Mouse (Mus musculus) stomach, embryonic 15.5 days (tissue): ENCODE data around the gene Cacnb4. TPM values are rescaled to one million over a fixed set of nuclear protein-coding genes. Genes with fewer than 3 reads are reported as not detected.

Source experiments
- ATAC-seq: fragments of 200-750 bp; cut with Nextera tagmentation; 2 replicates; pipeline ENCODE4 v1.8.0; 2017; ENCODE audit warnings: low read depth, moderate number of reproducible peaks, moderate TSS enrichment; ENCODE audit not compliant: insufficient read depth, low FRiP score
- H3K27ac ChIP-seq: fragments of 300-500 bp; sonication (generic); 2 replicates; pipeline ENCODE4 v1.5.1; 2015; ENCODE audit warnings: mild to moderate bottlenecking, inconsistent platforms
- H3K27me3 ChIP-seq: fragments of 300-500 bp; sonication (generic); replicated peaks from 2 replicates; pipeline ENCODE4 v1.6.1; 2015; ENCODE audit warnings: inconsistent platforms
- H3K36me3 ChIP-seq: fragments of 300-500 bp; sonication (generic); 2 replicates; pipeline ENCODE4 v1.6.1; 2015; ENCODE audit warnings: inconsistent platforms
- H3K4me1 ChIP-seq: fragments of 300-500 bp; sonication (generic); 2 replicates; pipeline ENCODE4 v1.6.1; 2015; ENCODE audit warnings: inconsistent platforms
- H3K4me2 ChIP-seq: fragments of 300-500 bp; sonication (generic); 2 replicates; pipeline ENCODE4 v1.6.1; 2015; ENCODE audit warnings: mild to moderate bottlenecking, inconsistent platforms
- H3K4me3 ChIP-seq: fragments of 300-500 bp; sonication (generic); replicated peaks from 2 replicates; pipeline ENCODE4 v1.5.1; 2015; ENCODE audit warnings: inconsistent platforms
- H3K9ac ChIP-seq: fragments of 300-500 bp; sonication (generic); 2 replicates; pipeline ENCODE4 v1.6.1; 2015; ENCODE audit warnings: inconsistent platforms
- H3K9me3 ChIP-seq: fragments of 300-500 bp; sonication (generic); 2 replicates; pipeline ENCODE4 v1.6.1; 2016; ENCODE audit warnings: inconsistent platforms
- WGBS: fragments of 180-500 bp; shearing (Covaris S2); methylation state at CpG from one replicate; pipeline ENCODE4 v1.1.7; 2015; 5-methylcytosine and 5-hydroxymethylcytosine counted together
- polyA plus RNA-seq: library from polyadenylated mRNA; unstranded; fragments of >200 nt; fragmentation: Nextera tagmentation; extraction: Ambion mirVana; gene quantifications from 2 replicates; pipeline ENCODE4 v1.2.1, GENCODE M21; 2015

Cacnb4 gene
- polyA plus RNA-seq, 1 experiment from 2014 or later = 1.7 TPM

- Histone ChIP-seq H3K36me3 (no peaks in the 10 kb centered on the region), H3K27ac (no peak overlapping the region), H3K9ac (no peak overlapping the region), H3K9me3 (no peaks in the 10 kb centered on the region), H3K4me1 (no peaks in the 10 kb centered on the region; the same call in 1 of the 2 replicates), H3K4me2 (no peak overlapping the region), H3K27me3 (no peaks in the 10 kb centered on the region), H3K4me3 (no peak overlapping the region)
- no peak for ATAC-seq
- WGBS = 86% methylated on average over 4 of the region's 4 CpGs
These were observed 98.9 kb downstream of the Cacnb4 start for GRCm38 (mm10) chr2:52577700-52578099.

GRCm38 (mm10) chr2:52576546-52576945 is 100.1 kb downstream of the Cacnb4 start:
- no peaks in the 10 kb centered on the region; the same call in 1 of the 2 replicates for H3K4me1 ChIP-seq
- no peak overlapping the region for H3K27ac ChIP-seq
- no peak for ATAC-seq
- WGBS = 91% methylated on average over 2 of the region's 2 CpGs
- H3K36me3 ChIP-seq = no peaks in the 10 kb centered on the region
- H3K27me3 ChIP-seq = no peaks in the 10 kb centered on the region
- no peak overlapping the region for H3K4me3 ChIP-seq
- no peak overlapping the region for H3K9ac ChIP-seq
- H3K9me3 ChIP-seq = no peaks in the 10 kb centered on the region
- no peak overlapping the region for H3K4me2 ChIP-seq

DNA sequence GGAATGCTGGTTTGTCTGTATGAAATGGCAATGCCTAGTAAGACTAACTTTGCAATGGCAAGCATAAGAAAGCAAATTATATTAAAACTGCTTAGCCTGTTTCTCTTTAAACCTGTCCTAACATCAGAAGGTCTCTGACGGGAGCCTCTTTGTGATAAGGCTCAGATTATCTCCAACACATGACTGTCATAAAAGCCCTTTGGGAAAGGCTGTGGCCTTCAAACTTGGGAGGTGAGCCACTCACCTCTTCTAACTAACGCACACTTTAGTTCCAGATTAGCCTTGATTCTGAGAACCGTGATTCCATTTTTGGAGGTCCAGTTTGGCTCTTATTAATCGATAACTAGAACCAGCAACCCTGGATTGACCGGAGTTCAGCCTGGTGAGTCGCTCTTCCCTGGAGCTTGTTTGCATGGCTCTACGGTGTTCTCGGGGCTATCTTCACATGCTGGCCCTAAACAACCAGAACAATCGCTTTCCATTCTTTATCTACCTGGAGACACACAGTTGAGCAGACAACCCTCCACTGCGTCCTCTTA is 100.9 kb downstream of the Cacnb4 start:
- no peak for ATAC-seq
- H3K4me1 ChIP-seq = no peaks in the 10 kb centered on the region; the same call in 1 of the 2 replicates
- no peak overlapping the region for H3K9ac ChIP-seq
- WGBS = 77% methylated on average over 10 of the region's 10 CpGs
- no peaks in the 10 kb centered on the region for H3K36me3 ChIP-seq
- H3K4me2 ChIP-seq = no peak overlapping the region
- H3K9me3 ChIP-seq = no peaks in the 10 kb centered on the region
- no peak overlapping the region for H3K27ac ChIP-seq
- no peaks in the 10 kb centered on the region for H3K27me3 ChIP-seq
- H3K4me3 ChIP-seq = no peak overlapping the region

GRCm38 (mm10) chr2:52574929-52575328 is 101.7 kb downstream of the Cacnb4 start:
- 83% methylated on average over 3 of the region's 3 CpGs for WGBS
- H3K9ac ChIP-seq = no peak overlapping the region
- no peak for ATAC-seq
- H3K4me1 ChIP-seq = no peaks in the 10 kb centered on the region
- H3K9me3 ChIP-seq = no peaks in the 10 kb centered on the region
- no peak overlapping the region for H3K4me2 ChIP-seq
- no peak overlapping the region for H3K27ac ChIP-seq
- no peaks in the 10 kb centered on the region for H3K27me3 ChIP-seq
- H3K36me3 ChIP-seq = no peaks in the 10 kb centered on the region
- no peak overlapping the region for H3K4me3 ChIP-seq

DNA sequence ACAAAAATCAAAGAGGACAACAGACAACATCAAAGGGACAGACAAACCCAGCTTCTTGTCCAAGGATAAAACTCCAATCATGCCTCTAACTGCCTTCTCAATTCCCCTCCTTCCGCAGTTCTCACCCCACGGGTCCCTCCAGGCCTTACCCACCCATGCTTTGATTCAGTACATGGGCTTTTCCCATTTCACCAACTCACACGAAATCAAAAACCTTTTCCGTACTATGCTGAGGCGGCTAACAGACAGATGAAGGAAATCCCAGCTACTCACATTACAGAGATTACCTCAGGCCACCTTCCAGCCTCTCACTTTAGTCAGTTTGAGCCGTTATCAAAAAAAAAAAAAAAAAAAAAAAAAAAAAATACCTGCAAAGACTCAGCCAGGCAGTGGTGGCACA is 104.4 kb downstream of the Cacnb4 start:
- Histone ChIP-seq H3K4me3 (no peak overlapping the region), H3K4me2 (no peak overlapping the region), H3K27ac (no peak overlapping the region), H3K4me1 (no peaks in the 10 kb centered on the region), H3K36me3 (no peaks in the 10 kb centered on the region), H3K27me3 (no peaks in the 10 kb centered on the region), H3K9ac (no peak overlapping the region), H3K9me3 (no peaks in the 10 kb centered on the region)
- WGBS = 80% methylated on average over 6 of the region's 6 CpGs
- ATAC-seq = no peak

DNA sequence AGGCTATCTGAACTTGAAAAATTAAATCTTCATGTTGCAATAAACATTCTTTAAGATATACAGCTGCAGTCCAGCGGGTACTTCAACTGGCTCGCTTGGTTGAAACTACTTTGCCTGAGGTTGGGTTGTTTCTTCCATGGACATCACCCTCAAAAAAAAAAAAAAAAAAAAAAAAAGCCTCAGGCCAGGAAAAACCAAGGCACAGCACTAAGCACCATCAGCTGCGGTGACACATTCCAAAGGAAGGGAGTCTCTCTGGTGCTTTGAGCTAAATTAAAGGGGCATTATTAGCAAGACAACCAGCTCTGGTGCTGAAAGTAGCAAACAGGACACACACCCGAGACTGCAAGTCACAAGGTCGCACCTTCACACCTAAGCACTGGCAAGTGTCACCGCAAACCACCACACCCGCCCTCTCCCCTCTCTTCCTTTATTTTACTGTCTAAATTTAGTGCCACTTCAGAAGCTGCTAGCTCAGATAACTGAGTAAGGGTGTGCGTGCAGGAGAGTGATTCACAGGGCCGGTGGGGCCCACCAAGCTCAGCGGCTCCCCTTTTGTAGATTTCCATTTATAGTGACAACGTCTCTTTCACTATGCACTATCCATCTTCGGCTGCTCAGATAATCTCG is 105.2 kb downstream of the Cacnb4 start:
- H3K4me3 ChIP-seq = no peak overlapping the region
- H3K9ac ChIP-seq = no peak overlapping the region
- H3K27me3 ChIP-seq = no peaks in the 10 kb centered on the region
- no peaks in the 10 kb centered on the region for H3K9me3 ChIP-seq
- 52% methylated on average over 13 of the region's 13 CpGs for WGBS
- no peak overlapping the region for H3K4me2 ChIP-seq
- H3K27ac ChIP-seq = no peak overlapping the region
- H3K4me1 ChIP-seq = no peaks in the 10 kb centered on the region
- no peaks in the 10 kb centered on the region for H3K36me3 ChIP-seq
- no peak for ATAC-seq

DNA sequence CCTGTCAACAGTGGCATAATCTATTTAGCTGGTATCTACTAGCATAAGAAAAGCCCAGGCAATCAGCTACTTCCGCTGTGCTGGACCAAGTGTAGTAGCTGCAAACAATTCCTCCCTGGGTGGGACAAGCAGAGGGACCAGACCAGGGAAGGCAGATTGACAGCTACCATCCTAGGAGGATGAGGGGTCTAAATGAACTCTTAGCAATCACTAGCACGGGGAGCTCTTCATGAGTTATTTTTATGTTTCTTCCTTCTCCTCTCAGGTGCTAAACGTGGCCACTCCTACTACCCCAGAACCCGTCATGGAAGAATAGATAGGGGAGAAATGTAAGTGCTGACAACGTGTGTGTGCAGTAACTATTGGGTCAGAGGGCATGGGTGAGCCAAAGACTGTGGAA is 105.8 kb downstream of the Cacnb4 start:
- Histone ChIP-seq H3K36me3 (no peaks in the 10 kb centered on the region), H3K27ac (no peak overlapping the region), H3K9me3 (no peaks in the 10 kb centered on the region), H3K4me3 (no peak overlapping the region), H3K27me3 (no peaks in the 10 kb centered on the region), H3K4me2 (no peak overlapping the region), H3K4me1 (no peaks in the 10 kb centered on the region), H3K9ac (no peak overlapping the region)
- no peak for ATAC-seq
- WGBS = 69% methylated on average over 5 of the region's 5 CpGs

DNA sequence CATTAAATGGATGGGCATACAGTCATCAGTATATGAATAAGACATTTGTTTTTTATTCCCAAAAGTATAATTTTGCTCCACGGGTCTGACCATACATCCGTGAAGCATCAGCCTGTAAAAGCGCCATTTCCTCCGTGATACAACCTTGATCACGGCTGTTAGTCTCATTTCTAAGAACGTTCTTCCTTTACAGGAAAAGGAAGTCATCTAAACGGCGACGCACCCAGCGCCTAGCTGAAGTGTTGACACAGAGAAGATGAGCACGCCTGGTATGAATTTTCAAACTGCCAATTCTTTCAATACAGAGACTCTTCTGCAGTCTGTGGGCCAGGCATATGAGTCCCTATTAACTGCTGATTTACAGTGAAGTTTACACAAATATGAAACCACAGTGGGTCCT is 106.5 kb downstream of the Cacnb4 start:
- H3K4me3 ChIP-seq = no peak overlapping the region
- H3K36me3 ChIP-seq = no peaks in the 10 kb centered on the region
- no peak for ATAC-seq
- H3K4me1 ChIP-seq = no peaks in the 10 kb centered on the region
- no peaks in the 10 kb centered on the region for H3K27me3 ChIP-seq
- no peaks in the 10 kb centered on the region for H3K9me3 ChIP-seq
- no peak overlapping the region for H3K27ac ChIP-seq
- no peak overlapping the region for H3K4me2 ChIP-seq
- no peak overlapping the region for H3K9ac ChIP-seq
- 80% methylated on average over 11 of the region's 11 CpGs for WGBS

DNA sequence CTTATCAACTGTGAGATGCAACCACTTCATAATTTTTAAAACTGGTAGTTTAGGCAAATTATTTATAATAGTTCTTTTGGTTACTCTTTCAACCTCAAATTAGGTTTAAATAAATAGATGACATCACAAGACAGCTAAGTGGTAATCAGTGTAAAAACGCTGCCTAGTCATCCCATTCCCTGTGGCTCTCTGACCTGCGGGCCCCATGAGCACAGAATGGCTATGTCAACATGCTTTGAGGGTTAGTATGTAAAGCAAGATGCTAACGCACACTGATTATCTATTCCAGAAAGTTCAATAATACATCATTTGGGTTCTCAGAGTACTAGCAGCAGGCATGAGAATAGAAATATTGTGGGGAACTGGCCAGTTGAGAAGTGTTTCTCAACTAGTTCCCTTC is 108.5 kb downstream of the Cacnb4 start:
- Histone ChIP-seq H3K4me2 (no peak overlapping the region), H3K4me1 (no peaks in the 10 kb centered on the region), H3K4me3 (no peak overlapping the region), H3K36me3 (no peaks in the 10 kb centered on the region), H3K9ac (no peak overlapping the region), H3K9me3 (no peaks in the 10 kb centered on the region), H3K27ac (no peak overlapping the region), H3K27me3 (no peaks in the 10 kb centered on the region)
- no peak for ATAC-seq
- WGBS = 60% methylated on average over 3 of the region's 3 CpGs

GRCm38 (mm10) chr2:52567421-52567820 is 109.2 kb downstream of the Cacnb4 start:
- Histone ChIP-seq H3K27me3 (no peaks in the 10 kb centered on the region), H3K9ac (no peak overlapping the region), H3K4me1 (no peaks in the 10 kb centered on the region), H3K4me2 (no peak overlapping the region), H3K4me3 (no peak overlapping the region), H3K9me3 (no peaks in the 10 kb centered on the region), H3K36me3 (no peaks in the 10 kb centered on the region), H3K27ac (no peak overlapping the region)
- WGBS = 75% methylated on average over 3 of the region's 3 CpGs
- no peak for ATAC-seq

DNA sequence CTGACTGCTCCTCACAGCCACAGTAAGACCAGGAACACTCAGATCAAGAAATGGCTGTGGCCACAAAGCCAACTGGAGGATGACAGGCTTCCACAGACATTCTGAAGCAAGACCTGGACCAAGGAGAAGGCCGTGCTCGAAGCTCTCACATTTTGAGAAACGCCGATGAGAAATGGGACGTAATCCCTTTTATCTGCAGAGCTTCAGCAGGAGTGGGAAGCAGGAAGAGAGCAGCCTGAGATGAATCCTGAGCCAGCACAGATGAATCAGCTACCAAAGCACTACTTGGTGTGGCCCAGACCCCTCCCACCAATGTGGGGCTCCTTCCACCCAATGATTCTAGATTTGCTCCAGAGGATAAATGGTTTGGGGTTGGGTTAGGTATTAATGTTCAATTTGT is 113.4 kb downstream of the Cacnb4 start:
- Histone ChIP-seq H3K27ac (no peak overlapping the region), H3K9me3 (no peaks in the 10 kb centered on the region), H3K36me3 (no peaks in the 10 kb centered on the region), H3K27me3 (no peaks in the 10 kb centered on the region), H3K4me1 (no peaks in the 10 kb centered on the region; the same call in 1 of the 2 replicates), H3K4me3 (no peak overlapping the region), H3K9ac (no peak overlapping the region), H3K4me2 (no peak overlapping the region)
- WGBS = 89% methylated on average over 5 of the region's 5 CpGs
- ATAC-seq = no peak

DNA sequence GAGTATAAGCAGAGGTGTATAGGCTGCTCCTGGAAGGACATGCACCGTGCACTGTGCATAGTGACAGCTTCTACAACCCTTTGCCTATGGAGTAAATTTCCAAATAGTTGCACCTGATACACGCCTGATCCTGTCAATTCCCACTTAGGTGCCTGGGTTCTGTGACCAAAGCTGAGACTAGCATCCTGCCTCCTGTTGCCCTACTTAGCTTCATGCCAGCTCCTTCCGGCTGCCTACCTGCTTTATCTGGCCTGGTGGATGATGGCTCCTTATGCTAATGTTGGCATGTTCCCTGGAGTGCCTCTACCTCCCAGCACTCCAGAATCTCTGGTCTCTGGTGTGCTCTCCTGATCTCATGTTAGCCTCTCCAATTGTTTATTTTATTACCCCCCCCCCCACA is 114.3 kb downstream of the Cacnb4 start:
- Histone ChIP-seq H3K27me3 (no peaks in the 10 kb centered on the region), H3K27ac (no peak overlapping the region), H3K4me3 (no peak overlapping the region), H3K9ac (no peak overlapping the region), H3K4me1 (no peaks in the 10 kb centered on the region; the same call in 1 of the 2 replicates), H3K36me3 (no peaks in the 10 kb centered on the region), H3K4me2 (no peak overlapping the region), H3K9me3 (no peaks in the 10 kb centered on the region)
- WGBS = 85% methylated on average over 3 of the region's 3 CpGs
- ATAC-seq = no peak

DNA sequence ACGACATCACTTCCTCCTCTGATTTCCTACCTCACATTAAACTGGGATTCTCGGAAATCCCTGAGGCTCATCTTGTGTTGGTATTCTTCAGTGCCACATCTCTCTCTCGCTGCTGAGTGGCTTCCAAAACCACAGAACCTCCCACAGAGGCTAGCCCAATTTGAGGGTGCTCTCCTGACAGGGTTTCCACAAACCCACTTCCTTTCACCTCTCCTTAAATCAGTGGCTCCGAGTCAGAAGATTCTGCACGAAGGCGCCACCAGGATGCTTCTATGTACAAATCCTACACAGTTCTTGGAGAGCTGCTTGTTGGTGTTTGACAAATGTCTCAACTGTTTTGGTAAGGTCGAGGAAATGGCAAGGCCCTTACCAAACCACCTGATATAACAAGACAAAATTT is 115.5 kb downstream of the Cacnb4 start:
- no peak overlapping the region for H3K9ac ChIP-seq
- no peak for ATAC-seq
- H3K9me3 ChIP-seq = no peaks in the 10 kb centered on the region
- no peaks in the 10 kb centered on the region for H3K27me3 ChIP-seq
- no peak overlapping the region for H3K4me2 ChIP-seq
- H3K36me3 ChIP-seq = no peaks in the 10 kb centered on the region
- no peak overlapping the region for H3K27ac ChIP-seq
- 74% methylated on average over 7 of the region's 7 CpGs for WGBS
- no peaks in the 10 kb centered on the region; the same call in 1 of the 2 replicates for H3K4me1 ChIP-seq
- no peak overlapping the region for H3K4me3 ChIP-seq
